Mouse (Mus musculus) cerebellum, adult 18-20 months (tissue): ENCODE measurements at regions not wholly inside any gene's neighbourhood (a gene's known extent, or its start where the extent isn't known, plus 50 kb on each side); places are given as distances from the start of the nearest gene placed in this dataset.

Experiments
- DNase-seq, 2 experiments: peaks; one replicate each; pipeline ENCODE4 v3.0.0; 2021

- DNase-seq, result peak in 1 of 2 experiments; percentile 34
Observed at GRCm38 (mm10) chr2:30717566-30718328, 85.7 kb downstream of the 1700001O22Rik start.

- DNase-seq, result peak; percentile 71 to 73
Observed at GRCm38 (mm10) chr2:30716580-30717565, 86.6 kb downstream of the 1700001O22Rik start.

GRCm38 (mm10) chr2:30715720-30716310 is 87.6 kb downstream of the 1700001O22Rik start:
- peak in 1 of 2 experiments; percentile 27 for DNase-seq

- peak in 1 of 2 experiments; percentile 26 for DNase-seq
Observed at GRCm38 (mm10) chr2:30713535-30713934, 89.9 kb downstream of the 1700001O22Rik start.

- DNase-seq, result peak in 1 of 2 experiments; percentile 51
Observed at GRCm38 (mm10) chr2:30712841-30713401, 90.5 kb downstream of the 1700001O22Rik start.

GRCm38 (mm10) chr2:30711853-30712498 is 91.5 kb downstream of the 1700001O22Rik start:
- DNase-seq, result peak; percentile 91 to 94

- DNase-seq, result peak in 1 of 2 experiments; percentile 51
Observed at GRCm38 (mm10) chr2:30711476-30711852, 92.0 kb downstream of the 1700001O22Rik start.

GRCm38 (mm10) chr2:30710895-30711294 is 92.6 kb downstream of the 1700001O22Rik start:
- no peak for DNase-seq

- DNase-seq, result peak in 1 of 2 experiments; percentile 22
Observed at GRCm38 (mm10) chr2:30709386-30709884, 94.0 kb downstream of the 1700001O22Rik start.

- peak in 1 of 2 experiments; percentile 34 for DNase-seq
Observed at GRCm38 (mm10) chr2:30708762-30709385, 94.6 kb downstream of the 1700001O22Rik start.

- peak; percentile 48 to 78 for DNase-seq
Observed at GRCm38 (mm10) chr2:30708001-30708683, 95.3 kb downstream of the 1700001O22Rik start.

GRCm38 (mm10) chr2:30707099-30708000 is 96.1 kb downstream of the 1700001O22Rik start:
- DNase-seq, result peak; percentile 48 to 57

GRCm38 (mm10) chr2:30706036-30706435 is 97.4 kb downstream of the 1700001O22Rik start:
- DNase-seq, result no peak

- no peak for DNase-seq
Observed at GRCm38 (mm10) chr2:30703308-30703707, 100.2 kb downstream of the 1700001O22Rik start.

GRCm38 (mm10) chr2:30702711-30703110 is 100.8 kb downstream of the 1700001O22Rik start:
- no peak for DNase-seq

GRCm38 (mm10) chr2:30700890-30701289 is 102.6 kb downstream of the 1700001O22Rik start:
- no peak for DNase-seq

GRCm38 (mm10) chr2:30700471-30700870 is 103.0 kb downstream of the 1700001O22Rik start:
- DNase-seq, result no peak

- DNase-seq, result peak; percentile 83 to 93
Observed at GRCm38 (mm10) chr2:30699797-30700454, 103.5 kb downstream of the 1700001O22Rik start.
